ENCODE assay signal across 12 mouse cellular contexts in genomic region chr1:39317935-39318334, GRCm38 (mm10). TPM values are rescaled to one million over a fixed set of nuclear protein-coding genes. Genes with fewer than 3 reads are reported as not detected.
DNase-seq lines count a peak whose midpoint lies in the region; ATAC-seq and TF ChIP-seq lines count a peak whose summit lies in the region.
"Had no signal": no experiment of that assay in that cellular context is flagged by ENCODE, and none has a peak within 500 bp of the region (broad histone marks: within the 10 kb centered on the region; RNA-seq: fewer than 3 reads in every experiment).

No protein-coding gene starts in this region.

- H3K27ac ChIP-seq in kidney, adult 2 months (ENCODE audit: insufficient read depth, low read depth, low read length), result no peak overlapping the region
- no peak overlapping the region for H3K27ac ChIP-seq in kidney, embryonic 14.5 days (ENCODE audit: low read depth, low read length)
- peak overlapping the region; percentile 30; the same call in 1 of the 2 replicates for H3K27ac ChIP-seq in embryonic fibroblast, embryonic 13.5 days (ENCODE audit: insufficient read depth, low read length)
- H3K27ac ChIP-seq in lung, embryonic 16.5 days (ENCODE audit: low read length), result peak overlapping the region; percentile 74
- H3K27ac ChIP-seq in midbrain, embryonic 14.5 days (replicated peaks; ENCODE audit: low read depth, low read length), result no peak overlapping the region
- H3K27ac ChIP-seq: forebrain, embryonic 10.5 days; hindbrain, embryonic 10.5 days; midbrain, embryonic 10.5 days had no signal

- H3K4me1 ChIP-seq in kidney, adult 2 months (ENCODE audit: control insufficient read depth, insufficient read depth, low read length), result 0 out of 2 replicates have a peak, but pooled peaks cover 6% of the 10 kb centered on the region
- H3K4me1 ChIP-seq in kidney, embryonic 14.5 days (ENCODE audit: control insufficient read depth, insufficient read depth, low read length), result peaks cover 5% of the 10 kb centered on the region; the same call in 1 of the 2 replicates
- H3K4me1 ChIP-seq in embryonic fibroblast, embryonic 13.5 days (ENCODE audit: control insufficient read depth, insufficient read depth, low read length), result peaks cover 10% of the 10 kb centered on the region
- peaks cover 17% of the 10 kb centered on the region for H3K4me1 ChIP-seq in lung, embryonic 16.5 days (replicated peaks; ENCODE audit: control insufficient read depth, insufficient read depth, low read length)
- no peaks in the 10 kb centered on the region for H3K4me1 ChIP-seq in midbrain, embryonic 14.5 days (ENCODE audit: control insufficient read depth, insufficient read depth, low read length)
- H3K4me1 ChIP-seq: hindbrain, embryonic 10.5 days; midbrain, embryonic 10.5 days had no signal

- ATAC-seq in kidney, embryonic 14.5 days (ENCODE audit: low FRiP score, low TSS enrichment), result no peak
- peak; percentile 63; the same call in 1 of the 2 replicates for ATAC-seq in lung, embryonic 16.5 days (ENCODE audit: low read depth)
- ATAC-seq in midbrain, embryonic 14.5 days (ENCODE audit: low FRiP score, low TSS enrichment), result no peak

- WGBS in kidney, adult 2 months, result 43% methylated on average over 2 of the region's 2 CpGs
- 87% methylated on average over 2 of the region's 2 CpGs for WGBS in kidney, embryonic 14.5 days
- 49% methylated on average over 2 of the region's 2 CpGs for WGBS in lung, embryonic 16.5 days
- WGBS in midbrain, embryonic 14.5 days, result 89% methylated on average over 2 of the region's 2 CpGs

- no peak for TF ChIP-seq POLR2A in kidney, adult 2 months (IDR thresholded peaks at IDR 0.05; ENCODE audit: low read depth, low read length)
- no peak for TF ChIP-seq POLR2A in embryonic fibroblast, embryonic 13.5 days (IDR thresholded peaks at IDR 0.05; ENCODE audit: low read depth, low read length)

- no peak for TF ChIP-seq CTCF in kidney, adult 2 months (conservative IDR thresholded peaks at IDR 0.05; ENCODE audit: insufficient read depth, insufficient read length, low read depth, low read length)
- TF ChIP-seq CTCF in embryonic fibroblast, embryonic 13.5 days (IDR thresholded peaks at IDR 0.05; ENCODE audit: borderline replicate concordance, insufficient read depth, low read length), result no peak

- peak; percentile 70 for DNase-seq in kidney, adult 2 months
- DNase-seq in adipocyte (ENCODE audit: low spot score), result peak; percentile 86
- DNase-seq in right cerebral cortex, postnatal 25 days, result no peak
- no peak for DNase-seq in midbrain, embryonic 14.5 days
- DNase-seq: thymus, adult 18-20 months had no signal

- no peak overlapping the region for H3K9ac ChIP-seq in kidney, embryonic 14.5 days (ENCODE audit: low read depth, low read length)
- no peak overlapping the region for H3K9ac ChIP-seq in lung, embryonic 16.5 days (ENCODE audit: low read length)
- H3K9ac ChIP-seq in midbrain, embryonic 14.5 days (replicated peaks; ENCODE audit: low read length), result no peak overlapping the region

- H3K36me3 ChIP-seq in kidney, adult 2 months (ENCODE audit: control insufficient read depth, insufficient read depth, low read length), result no peaks in the 10 kb centered on the region
- H3K36me3 ChIP-seq in kidney, embryonic 14.5 days (ENCODE audit: control insufficient read depth, insufficient read depth, low read length), result no peaks in the 10 kb centered on the region
- no peaks in the 10 kb centered on the region for H3K36me3 ChIP-seq in lung, embryonic 16.5 days (ENCODE audit: control insufficient read depth, insufficient read depth, low read length)
- H3K36me3 ChIP-seq in midbrain, embryonic 14.5 days (ENCODE audit: control insufficient read depth, insufficient read depth, low read length), result no peaks in the 10 kb centered on the region
- H3K36me3 ChIP-seq: forebrain, embryonic 10.5 days; G1E; hindbrain, embryonic 10.5 days; midbrain, embryonic 10.5 days had no signal

- no peaks in the 10 kb centered on the region for H3K9me3 ChIP-seq in kidney, embryonic 14.5 days (ENCODE audit: control insufficient read depth, low read length)
- no peaks in the 10 kb centered on the region for H3K9me3 ChIP-seq in lung, embryonic 16.5 days (ENCODE audit: control insufficient read depth, low read length)
- H3K9me3 ChIP-seq in midbrain, embryonic 14.5 days (ENCODE audit: control insufficient read depth, low read length), result no peaks in the 10 kb centered on the region
- H3K9me3 ChIP-seq: forebrain, embryonic 10.5 days; G1E; hindbrain, embryonic 10.5 days; midbrain, embryonic 10.5 days had no signal

- H3K4me3 ChIP-seq in kidney, adult 2 months (ENCODE audit: insufficient read depth, low read depth, low read length), result no peak overlapping the region
- no peak overlapping the region for H3K4me3 ChIP-seq in kidney, embryonic 14.5 days (ENCODE audit: low read length)
- no peak overlapping the region for H3K4me3 ChIP-seq in embryonic fibroblast, embryonic 13.5 days (ENCODE audit: insufficient read depth, low read length)
- no peak overlapping the region for H3K4me3 ChIP-seq in lung, embryonic 16.5 days (ENCODE audit: low read length)
- H3K4me3 ChIP-seq in midbrain, embryonic 14.5 days (replicated peaks; ENCODE audit: low read depth, low read length), result no peak overlapping the region
- H3K4me3 ChIP-seq: forebrain, embryonic 10.5 days; hindbrain, embryonic 10.5 days; midbrain, embryonic 10.5 days had no signal

- H3K27me3 ChIP-seq in kidney, adult 2 months (replicated peaks; ENCODE audit: control insufficient read depth, insufficient read depth, low read length), result no peaks in the 10 kb centered on the region
- no peaks in the 10 kb centered on the region for H3K27me3 ChIP-seq in kidney, embryonic 14.5 days (ENCODE audit: control insufficient read depth, insufficient read depth, low read length)
- H3K27me3 ChIP-seq in lung, embryonic 16.5 days (ENCODE audit: control insufficient read depth, insufficient read depth, low read depth, low read length), result no peaks in the 10 kb centered on the region
- H3K27me3 ChIP-seq in midbrain, embryonic 14.5 days (ENCODE audit: control insufficient read depth, insufficient read depth, low read length), result no peaks in the 10 kb centered on the region

- no peak overlapping the region for H3K4me2 ChIP-seq in kidney, embryonic 14.5 days (replicated peaks; ENCODE audit: low read depth, low read length)
- H3K4me2 ChIP-seq in lung, embryonic 16.5 days (ENCODE audit: low read depth, low read length), result no peak overlapping the region
- no peak overlapping the region for H3K4me2 ChIP-seq in midbrain, embryonic 14.5 days (ENCODE audit: low read length)

RNA-seq across cellular contexts. Expression of gene Rpl31, which starts 49.7 kb away (rescaled TPM):
- 209 and 261 TPM in 2 replicates for polyA plus RNA-seq in kidney, adult 2 months (2012; rRNA removed)
- polyA plus RNA-seq in kidney, embryonic 14.5 days (2014; fragmentation: Nextera tagmentation; extraction: Ambion mirVana), result 756 and 1,061 TPM in 2 replicates
- 1,424 and 1,489 TPM in 2 replicates for polyA plus RNA-seq in embryonic fibroblast, embryonic 13.5 days (2011; ENCODE audit: insufficient read length, low read depth, missing spikeins)
- polyA plus RNA-seq in lung, embryonic 16.5 days (2015; fragmentation: Nextera tagmentation; extraction: Ambion mirVana), result 449 and 553 TPM in 2 replicates
- polyA plus RNA-seq in midbrain, embryonic 14.5 days (2014; fragmentation: Nextera tagmentation; extraction: Ambion mirVana), result 449 and 521 TPM in 2 replicates

Comparison
In these comparisons a context has a peak if more than half of its experiments do, and no peak if none do; other contexts are left out.
1. DNase-seq: peak in kidney, adult 2 months (single experiment) and adipocyte (single experiment); none in right cerebral cortex, postnatal 25 days (single experiment) and midbrain, embryonic 14.5 days (single experiment).
2. H3K27ac ChIP-seq: peak in embryonic fibroblast, embryonic 13.5 days (single experiment) and lung, embryonic 16.5 days (single experiment); none in kidney, adult 2 months (single experiment), kidney, embryonic 14.5 days (single experiment) and midbrain, embryonic 14.5 days (single experiment).